Mouse (Mus musculus) E14TG2a.4 (cell line): ENCODE measurements around the gene Inka2.
A peak's percentile ranks its signal among the peaks of the same experiment; 100 is the strongest.

ENCODE experiments used
- H3K27me3 ChIP-seq: 2 replicates; pipeline ENCODE4 v1.6.1; 2014; ENCODE audit warnings: low read length, control low read depth; ENCODE audit not compliant: insufficient read depth
- H3K36me3 ChIP-seq: 2 replicates; pipeline ENCODE4 v1.6.1; 2014; ENCODE audit warnings: low read length, control low read depth; ENCODE audit not compliant: insufficient read depth
- H3K4me1 ChIP-seq: replicated peaks from 2 replicates; pipeline ENCODE4 v1.6.1; 2014; ENCODE audit warnings: low read depth, low read length, control low read depth
- H3K4me3 ChIP-seq: replicated peaks from 2 replicates; pipeline ENCODE4 v1.5.1; 2014; ENCODE audit warnings: mild to moderate bottlenecking, low read length
- H3K9me3 ChIP-seq: 2 replicates; pipeline ENCODE4 v1.6.1; 2014; ENCODE audit warnings: low read length, control low read depth
- CTCF ChIP-seq: conservative IDR thresholded peaks from 2 replicates; pipeline ENCODE4 v1.5.1; 2014; ENCODE audit warnings: low read length
- NANOG ChIP-seq: IDR thresholded peaks from 2 replicates; pipeline ENCODE4 v1.6.1; 2014; ENCODE audit warnings: borderline replicate concordance, low read length, mixed read lengths
- POU5F1 ChIP-seq: IDR thresholded peaks from 2 replicates; pipeline ENCODE4 v1.6.1; 2014; ENCODE audit warnings: low read length, borderline replicate concordance

Inka2 gene

GRCm38 (mm10) chr3:105714091-105714819, 9.9 kb downstream of the Inka2 start:
- H3K9me3 ChIP-seq, result no peaks in the 10 kb centered on the region
- H3K4me3 ChIP-seq, result no peak overlapping the region
- TF ChIP-seq CTCF (no peak), NANOG (no peak), POU5F1 (no peak)
- peaks cover 16% of the 10 kb centered on the region for H3K27me3 ChIP-seq
- H3K4me1 ChIP-seq, result peaks cover 27% of the 10 kb centered on the region
- peaks cover 21% of the 10 kb centered on the region for H3K36me3 ChIP-seq

DNA sequence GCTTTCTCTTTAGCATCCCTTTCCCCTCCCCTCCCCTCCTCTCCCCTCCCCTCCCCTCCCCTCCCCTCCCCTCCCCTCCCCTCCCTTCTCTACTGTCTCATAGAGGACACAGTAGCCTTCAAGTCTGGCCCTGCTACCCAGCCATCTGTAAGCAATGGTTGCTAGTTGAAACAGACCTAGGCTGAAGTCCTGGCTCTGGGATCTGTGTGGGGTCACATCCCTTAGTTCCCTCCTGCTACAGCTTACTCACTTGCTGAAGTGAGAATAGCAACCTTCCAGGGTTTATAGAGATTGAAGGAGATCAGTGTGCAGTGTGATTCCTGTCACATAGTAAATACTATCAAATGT, 10.4 kb downstream of the Inka2 start:
- no peak for TF ChIP-seq NANOG
- no peak for TF ChIP-seq POU5F1
- no peak for TF ChIP-seq CTCF
- H3K4me1 ChIP-seq, result peaks cover 27% of the 10 kb centered on the region
- H3K27me3 ChIP-seq, result peaks cover 13% of the 10 kb centered on the region
- no peaks in the 10 kb centered on the region for H3K9me3 ChIP-seq
- no peak overlapping the region for H3K4me3 ChIP-seq
- H3K36me3 ChIP-seq, result peaks cover 21% of the 10 kb centered on the region

GRCm38 (mm10) chr3:105716353-105717000, 12.1 kb downstream of the Inka2 start:
- H3K4me3 ChIP-seq, result peak overlapping the region; percentile 37
- H3K27me3 ChIP-seq, result peaks cover 5% of the 10 kb centered on the region; the same call in 1 of the 2 replicates
- TF ChIP-seq CTCF (no peak), POU5F1 (no peak), NANOG (no peak)
- H3K4me1 ChIP-seq, result peaks cover 34% of the 10 kb centered on the region
- peaks cover 13% of the 10 kb centered on the region for H3K36me3 ChIP-seq
- H3K9me3 ChIP-seq, result no peaks in the 10 kb centered on the region

GRCm38 (mm10) chr3:105717856-105718555, 13.6 kb downstream of the Inka2 start:
- Histone ChIP-seq H3K36me3 (peaks cover 9% of the 10 kb centered on the region), H3K4me3 (no peak overlapping the region), H3K4me1 (peaks cover 34% of the 10 kb centered on the region), H3K27me3 (no peaks in the 10 kb centered on the region), H3K9me3 (no peaks in the 10 kb centered on the region)
- TF ChIP-seq NANOG (no peak), CTCF (no peak), POU5F1 (no peak)

DNA sequence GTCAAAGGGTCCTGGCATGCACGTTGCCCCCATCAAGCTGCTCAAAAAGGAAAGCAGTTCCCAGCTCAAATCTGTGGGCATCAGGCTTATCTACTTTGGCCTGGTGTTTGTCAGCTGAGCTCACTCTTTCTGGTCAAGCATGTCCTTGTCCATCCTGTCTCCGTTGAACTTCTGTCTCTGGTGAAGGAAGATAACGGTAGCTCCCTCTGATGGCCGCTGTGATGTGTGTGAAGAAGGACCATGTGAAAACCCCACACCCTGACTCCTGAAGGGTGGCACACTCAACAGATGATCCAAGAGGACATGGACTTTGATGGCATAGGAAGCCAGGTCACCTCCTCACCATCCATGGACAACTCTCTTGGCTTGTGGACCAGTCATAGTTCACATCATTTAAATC, 14.3 kb downstream of the Inka2 start:
- peaks cover 33% of the 10 kb centered on the region for H3K4me1 ChIP-seq
- H3K4me3 ChIP-seq, result no peak overlapping the region
- no peaks in the 10 kb centered on the region for H3K9me3 ChIP-seq
- peaks cover 9% of the 10 kb centered on the region for H3K36me3 ChIP-seq
- TF ChIP-seq NANOG, result no peak
- TF ChIP-seq POU5F1, result no peak
- TF ChIP-seq CTCF, result no peak
- no peaks in the 10 kb centered on the region for H3K27me3 ChIP-seq

GRCm38 (mm10) chr3:105719979-105720378, 15.6 kb downstream of the Inka2 start:
- Histone ChIP-seq H3K9me3 (no peaks in the 10 kb centered on the region), H3K27me3 (no peaks in the 10 kb centered on the region), H3K4me3 (no peak overlapping the region), H3K4me1 (peaks cover 25% of the 10 kb centered on the region), H3K36me3 (peaks cover 9% of the 10 kb centered on the region)
- no peak for TF ChIP-seq POU5F1
- no peak for TF ChIP-seq CTCF
- no peak for TF ChIP-seq NANOG

DNA sequence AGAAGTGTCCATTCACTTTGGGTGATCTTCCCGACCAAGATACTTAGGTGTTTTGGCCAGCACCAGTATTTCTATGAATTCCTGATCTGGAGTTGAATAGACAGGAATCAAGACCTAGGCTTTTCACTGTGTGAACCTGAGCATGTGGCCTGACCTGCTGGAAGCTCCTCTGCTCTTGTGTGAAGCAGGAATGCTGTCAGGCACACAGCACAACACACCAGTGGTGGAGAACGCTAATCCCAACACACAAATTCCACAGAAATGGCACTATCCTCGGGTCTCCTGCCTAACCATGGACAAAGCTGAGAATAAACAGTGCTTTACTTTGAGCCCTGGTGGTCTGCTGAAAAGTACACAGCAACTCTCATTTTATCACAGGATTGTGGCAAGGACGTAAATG, 16.1 kb downstream of the Inka2 start:
- Histone ChIP-seq H3K4me1 (peaks cover 25% of the 10 kb centered on the region), H3K4me3 (no peak overlapping the region), H3K27me3 (no peaks in the 10 kb centered on the region), H3K9me3 (no peaks in the 10 kb centered on the region), H3K36me3 (peaks cover 9% of the 10 kb centered on the region)
- TF ChIP-seq CTCF, result no peak
- TF ChIP-seq NANOG, result no peak
- TF ChIP-seq POU5F1, result no peak

- H3K27me3 ChIP-seq, result no peaks in the 10 kb centered on the region
- H3K36me3 ChIP-seq, result 0 out of 2 replicates have a peak, but pooled peaks cover under 1% of the 10 kb centered on the region
- no peak overlapping the region for H3K4me3 ChIP-seq
- H3K4me1 ChIP-seq, result peaks cover 15% of the 10 kb centered on the region
- no peaks in the 10 kb centered on the region for H3K9me3 ChIP-seq
- no peak for TF ChIP-seq POU5F1
- TF ChIP-seq CTCF, result no peak
- no peak for TF ChIP-seq NANOG
Measured at GRCm38 (mm10) chr3:105721681-105722201, 17.3 kb downstream of the Inka2 start.

GRCm38 (mm10) chr3:105722510-105722909, 18.1 kb downstream of the Inka2 start:
- Histone ChIP-seq H3K9me3 (no peaks in the 10 kb centered on the region), H3K4me3 (no peak overlapping the region), H3K27me3 (no peaks in the 10 kb centered on the region), H3K36me3 (no peaks in the 10 kb centered on the region), H3K4me1 (peaks cover 11% of the 10 kb centered on the region; the same call in 1 of the 2 replicates)
- TF ChIP-seq POU5F1 (no peak), NANOG (no peak), CTCF (no peak)
